Mouse (Mus musculus): ENCODE measurements around the gene Lrrc55.

DNA sequence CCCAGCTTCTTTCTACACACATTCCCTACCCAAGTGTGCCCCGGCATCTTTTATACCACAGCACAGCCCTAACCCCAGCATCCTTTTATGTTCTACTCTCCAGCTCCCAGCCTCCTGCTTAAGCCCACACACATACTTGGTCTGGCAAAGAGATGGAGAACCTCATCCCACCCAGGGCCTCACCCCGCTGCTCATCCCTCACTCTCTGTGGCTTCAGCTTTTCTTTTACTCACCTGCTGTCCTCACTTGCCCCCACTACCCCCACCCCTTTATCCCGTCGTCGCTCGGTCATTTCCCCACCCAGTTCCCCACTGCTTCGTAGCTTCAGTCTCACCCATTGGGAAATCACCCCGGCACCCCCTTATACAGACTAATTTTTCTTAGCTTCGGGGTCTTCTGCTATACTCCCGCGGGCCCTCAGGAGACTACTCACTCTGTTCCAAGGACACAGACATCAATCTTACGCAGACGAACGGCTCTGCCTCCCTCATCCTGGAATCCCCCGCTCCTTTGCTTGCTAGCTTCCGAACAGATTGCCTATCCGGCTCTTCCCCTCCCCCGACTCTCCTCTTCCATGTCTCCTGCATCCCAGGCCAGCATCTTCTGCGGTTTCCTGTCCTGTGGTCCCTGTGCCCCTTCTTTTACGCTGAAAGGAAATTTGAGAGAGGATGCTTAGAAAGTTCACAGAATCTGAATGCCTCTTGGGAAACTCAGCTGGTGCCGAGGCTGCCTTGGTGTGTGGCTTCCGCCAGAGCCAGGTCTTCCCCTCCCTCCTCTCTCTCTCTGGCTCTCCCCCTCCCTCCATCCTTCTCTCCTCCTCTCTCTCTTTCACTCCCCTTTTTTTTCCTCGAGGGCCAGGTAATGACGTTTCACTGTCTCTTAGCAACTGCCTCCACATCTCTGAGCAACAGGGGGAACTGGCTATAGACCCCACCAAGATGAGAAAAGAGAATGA, 1.3 kb upstream of the Lrrc55 start:
- TF ChIP-seq CTCF (IDR thresholded peaks at IDR 0.05; ENCODE audit: insufficient read depth, low read depth, low read length) (no peak), POLR2A (IDR thresholded peaks at IDR 0.05; ENCODE audit: insufficient read depth, low read depth, low read length) (no peak; the same call in 1 of the 2 replicates)

Measured in olfactory bulb, adult 2 months (tissue).